Mouse (Mus musculus): Measurements from ENCODE around the gene Tfap4. TPM values are rescaled to one million over a fixed set of nuclear protein-coding genes. Genes with fewer than 3 reads are reported as not detected.

The Tfap4 gene
- polyA plus RNA-seq, 1 experiment from 2014 or later, result 16.1 TPM

DNA sequence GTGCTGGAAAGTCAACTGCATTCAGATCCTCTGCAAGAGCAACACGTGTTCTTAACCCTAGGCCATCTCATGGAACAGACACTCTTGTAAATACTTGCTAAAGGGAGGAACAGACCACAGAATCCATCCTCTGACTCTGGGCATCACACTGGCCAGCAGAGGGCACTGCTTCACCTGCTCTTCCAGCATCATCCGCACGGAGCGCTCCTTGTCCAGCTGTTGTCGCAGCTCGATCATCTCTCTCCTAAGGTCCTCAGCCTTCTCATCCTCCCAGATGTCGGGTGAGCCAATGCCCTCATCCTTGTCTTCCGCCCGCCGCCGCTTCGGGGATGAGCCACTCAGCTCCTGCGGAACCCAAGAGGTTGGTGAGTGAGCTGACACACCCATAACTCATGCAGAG is 8.6 kb downstream of the Tfap4 start:
- H3K27me3 ChIP-seq (ENCODE audit: control insufficient read depth, insufficient read depth, low read length), result no peaks in the 10 kb centered on the region
- H3K4me2 ChIP-seq (ENCODE audit: low read depth), result no peak overlapping the region
- no peak overlapping the region for H3K4me3 ChIP-seq (ENCODE audit: low read depth, low read length)
- peaks cover 4% of the 10 kb centered on the region; the same call in 1 of the 2 replicates for H3K36me3 ChIP-seq (ENCODE audit: control insufficient read depth, insufficient read depth, low read length)
- H3K27ac ChIP-seq (ENCODE audit: low read depth, low read length), result no peak overlapping the region
- DNase-seq (ENCODE audit: low spot score) (peak; percentile 80), ATAC-seq (ENCODE audit: insufficient read depth, low FRiP score, low TSS enrichment) (peak; percentile 23; the same call in 1 of the 2 replicates)
- 43% methylated on average over 13 of the region's 13 CpGs for WGBS
- H3K9ac ChIP-seq (ENCODE audit: low read length), result no peak overlapping the region
- peaks cover 6% of the 10 kb centered on the region; the same call in 1 of the 2 replicates for H3K4me1 ChIP-seq (ENCODE audit: control insufficient read depth, insufficient read depth, low read length)
- H3K9me3 ChIP-seq (ENCODE audit: control insufficient read depth, low read length), result no peaks in the 10 kb centered on the region

DNA sequence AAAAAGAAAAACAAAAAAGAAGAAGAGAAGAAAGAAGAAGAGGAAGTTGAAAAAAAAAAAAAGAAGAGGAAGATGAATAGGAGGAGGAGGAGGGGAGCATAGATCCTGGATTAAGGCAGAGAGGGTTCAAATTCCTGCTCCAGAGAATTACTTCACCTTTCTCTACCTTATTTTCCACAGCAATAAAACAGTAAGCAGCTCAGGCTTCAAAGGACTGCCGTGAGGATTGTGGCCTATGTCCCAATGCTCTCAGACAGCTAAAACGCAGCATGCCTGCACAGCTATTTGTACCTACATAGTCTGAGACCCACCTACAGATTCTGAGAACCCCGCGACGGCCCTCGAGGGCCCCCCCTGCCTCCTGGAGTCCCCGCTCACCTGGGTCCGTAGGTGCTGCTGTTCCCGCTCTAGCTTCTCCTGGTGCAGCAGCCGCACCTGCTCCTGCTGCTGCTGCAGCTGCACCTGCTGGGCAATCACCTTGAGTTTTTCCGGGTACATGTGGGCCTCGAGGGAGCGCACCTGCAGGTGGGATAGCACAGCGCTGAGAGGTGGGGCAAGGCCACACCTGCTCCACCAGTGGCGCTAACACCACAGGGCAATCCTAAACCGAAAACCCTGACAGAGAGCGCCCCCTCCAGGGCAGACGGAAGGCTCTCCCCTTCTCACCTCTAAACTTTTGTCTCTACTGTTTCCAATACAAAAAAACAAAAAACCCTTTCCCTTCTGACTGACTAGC is 10.5 kb downstream of the Tfap4 start:
- peaks cover 6% of the 10 kb centered on the region; the same call in 1 of the 2 replicates for H3K4me1 ChIP-seq (ENCODE audit: control insufficient read depth, insufficient read depth, low read length)
- H3K27ac ChIP-seq (ENCODE audit: low read depth, low read length), result no peak overlapping the region
- no peak overlapping the region for H3K9ac ChIP-seq (ENCODE audit: low read length)
- H3K27me3 ChIP-seq (ENCODE audit: control insufficient read depth, insufficient read depth, low read length), result no peaks in the 10 kb centered on the region
- H3K9me3 ChIP-seq (ENCODE audit: control insufficient read depth, low read length), result no peaks in the 10 kb centered on the region
- 86% methylated on average over 18 of the region's 18 CpGs for WGBS
- no peak for DNase-seq (ENCODE audit: low spot score)
- H3K4me3 ChIP-seq (ENCODE audit: low read depth, low read length), result no peak overlapping the region
- no peak for ATAC-seq (ENCODE audit: insufficient read depth, low FRiP score, low TSS enrichment)
- no peak overlapping the region for H3K4me2 ChIP-seq (ENCODE audit: low read depth)
- peaks cover 4% of the 10 kb centered on the region; the same call in 1 of the 2 replicates for H3K36me3 ChIP-seq (ENCODE audit: control insufficient read depth, insufficient read depth, low read length)

DNA sequence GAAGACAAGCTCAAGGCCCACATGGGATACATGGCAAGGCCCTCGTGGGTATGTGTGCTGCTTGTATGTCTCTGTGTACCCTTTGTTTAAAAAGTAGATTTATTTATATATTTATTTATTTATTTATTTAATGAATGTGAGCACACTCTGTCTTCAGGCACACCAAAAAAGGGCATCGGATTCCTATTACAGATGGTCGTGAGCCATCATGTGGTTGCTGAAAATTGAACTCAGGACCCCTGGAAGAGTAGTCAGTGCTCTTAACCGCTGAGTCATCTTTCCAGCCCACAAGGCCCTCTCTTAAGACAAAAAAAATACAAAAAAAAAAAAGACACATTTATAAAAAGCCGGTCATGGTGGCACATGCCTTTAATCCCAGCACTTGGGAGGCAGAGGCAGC is 12.0 kb downstream of the Tfap4 start:
- DNase-seq (ENCODE audit: low spot score) (no peak), ATAC-seq (ENCODE audit: insufficient read depth, low FRiP score, low TSS enrichment) (no peak)
- Histone ChIP-seq H3K9ac (ENCODE audit: low read length) (no peak overlapping the region), H3K27me3 (ENCODE audit: control insufficient read depth, insufficient read depth, low read length) (no peaks in the 10 kb centered on the region), H3K27ac (ENCODE audit: low read depth, low read length) (no peak overlapping the region), H3K4me2 (ENCODE audit: low read depth) (no peak overlapping the region), H3K4me1 (ENCODE audit: control insufficient read depth, insufficient read depth, low read length) (0 out of 2 replicates have a peak, but pooled peaks cover 2% of the 10 kb centered on the region), H3K36me3 (ENCODE audit: control insufficient read depth, insufficient read depth, low read length) (peaks cover 4% of the 10 kb centered on the region; the same call in 1 of the 2 replicates), H3K4me3 (ENCODE audit: low read depth, low read length) (no peak overlapping the region), H3K9me3 (ENCODE audit: control insufficient read depth, low read length) (no peaks in the 10 kb centered on the region)
- WGBS, result 95% methylated on average over 5 of the region's 5 CpGs

DNA sequence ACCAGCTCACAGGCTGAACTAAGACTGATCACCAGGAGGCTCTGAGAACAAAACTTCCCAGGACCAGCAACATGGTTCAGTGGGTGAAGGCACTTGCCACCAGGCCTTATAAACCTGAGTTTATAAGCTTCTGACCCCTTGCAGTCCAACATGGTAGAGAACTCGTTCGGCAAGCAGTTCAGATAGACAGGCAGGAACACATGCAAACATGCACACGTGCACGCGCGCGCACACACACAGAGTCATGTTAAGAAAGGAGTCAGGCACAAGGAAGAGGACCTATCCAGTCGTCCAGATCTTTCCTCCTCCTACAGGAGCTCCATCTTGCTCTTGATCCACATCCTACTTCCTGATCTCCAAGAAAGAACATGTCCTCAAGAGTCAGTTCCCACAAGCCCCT is 12.8 kb downstream of the Tfap4 start:
- Histone ChIP-seq H3K4me2 (ENCODE audit: low read depth) (no peak overlapping the region), H3K4me3 (ENCODE audit: low read depth, low read length) (no peak overlapping the region), H3K9me3 (ENCODE audit: control insufficient read depth, low read length) (no peaks in the 10 kb centered on the region), H3K27me3 (ENCODE audit: control insufficient read depth, insufficient read depth, low read length) (no peaks in the 10 kb centered on the region), H3K27ac (ENCODE audit: low read depth, low read length) (no peak overlapping the region), H3K4me1 (ENCODE audit: control insufficient read depth, insufficient read depth, low read length) (no peaks in the 10 kb centered on the region), H3K9ac (ENCODE audit: low read length) (no peak overlapping the region), H3K36me3 (ENCODE audit: control insufficient read depth, insufficient read depth, low read length) (peaks cover 4% of the 10 kb centered on the region; the same call in 1 of the 2 replicates)
- DNase-seq (ENCODE audit: low spot score), result no peak
- ATAC-seq (ENCODE audit: insufficient read depth, low FRiP score, low TSS enrichment), result no peak
- WGBS, result 91% methylated on average over 8 of the region's 8 CpGs

DNA sequence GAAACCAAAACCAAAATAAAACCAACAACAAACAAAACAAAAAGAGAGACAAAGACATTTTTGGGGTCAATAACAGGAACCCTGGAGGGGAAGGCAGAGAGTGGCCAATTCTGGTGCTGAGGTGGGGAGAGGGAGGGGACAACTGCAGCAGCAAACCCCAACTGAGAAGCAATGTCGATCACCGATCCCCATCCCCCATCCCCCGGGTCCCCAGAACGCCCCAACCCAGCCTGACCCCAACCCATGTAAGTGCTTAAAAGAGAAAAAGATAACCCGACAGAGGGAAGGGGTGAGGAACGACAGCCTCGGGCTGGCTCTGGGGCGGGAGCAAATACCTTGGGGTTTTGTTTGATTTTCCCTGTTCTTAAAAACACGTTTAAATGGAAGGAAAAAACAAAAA is 14.8 kb downstream of the Tfap4 start:
- no peaks in the 10 kb centered on the region for H3K4me1 ChIP-seq (ENCODE audit: control insufficient read depth, insufficient read depth, low read length)
- H3K27ac ChIP-seq (ENCODE audit: low read depth, low read length), result no peak overlapping the region
- no peak overlapping the region for H3K9ac ChIP-seq (ENCODE audit: low read length)
- peaks cover 4% of the 10 kb centered on the region; the same call in 1 of the 2 replicates for H3K36me3 ChIP-seq (ENCODE audit: control insufficient read depth, insufficient read depth, low read length)
- no peak overlapping the region for H3K4me3 ChIP-seq (ENCODE audit: low read depth, low read length)
- H3K9me3 ChIP-seq (ENCODE audit: control insufficient read depth, low read length), result no peaks in the 10 kb centered on the region
- H3K27me3 ChIP-seq (ENCODE audit: control insufficient read depth, insufficient read depth, low read length), result no peaks in the 10 kb centered on the region
- 84% methylated on average over 9 of the region's 9 CpGs for WGBS
- ATAC-seq (ENCODE audit: insufficient read depth, low FRiP score, low TSS enrichment), result no peak
- DNase-seq (ENCODE audit: low spot score), result no peak
- H3K4me2 ChIP-seq (ENCODE audit: low read depth), result no peak overlapping the region

DNA sequence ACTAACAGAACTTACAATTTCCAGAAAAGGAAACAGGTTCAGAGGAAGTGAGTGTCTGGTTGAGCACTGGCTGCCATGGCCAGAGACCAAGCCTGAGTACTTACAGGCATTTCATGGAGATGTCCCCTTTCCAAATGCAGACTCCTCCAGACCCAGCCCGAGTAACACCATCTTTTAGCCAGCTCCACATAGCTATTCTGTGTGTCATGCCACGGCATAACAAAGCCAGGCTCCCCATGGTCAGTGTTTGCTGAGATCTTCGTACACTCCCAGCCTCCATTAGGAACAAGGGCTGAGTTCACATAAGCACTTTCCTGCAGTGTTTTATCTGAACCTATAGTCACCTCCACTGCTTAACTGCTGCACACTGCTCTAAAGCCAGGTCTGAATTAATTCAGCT is 16.4 kb downstream of the Tfap4 start:
- peaks cover 4% of the 10 kb centered on the region; the same call in 1 of the 2 replicates for H3K36me3 ChIP-seq (ENCODE audit: control insufficient read depth, insufficient read depth, low read length)
- H3K4me3 ChIP-seq (ENCODE audit: low read depth, low read length), result no peak overlapping the region
- H3K4me2 ChIP-seq (ENCODE audit: low read depth), result no peak overlapping the region
- no peaks in the 10 kb centered on the region for H3K27me3 ChIP-seq (ENCODE audit: control insufficient read depth, insufficient read depth, low read length)
- H3K4me1 ChIP-seq (ENCODE audit: control insufficient read depth, insufficient read depth, low read length), result no peaks in the 10 kb centered on the region
- no peak overlapping the region for H3K9ac ChIP-seq (ENCODE audit: low read length)
- DNase-seq (ENCODE audit: low spot score) (no peak), ATAC-seq (ENCODE audit: insufficient read depth, low FRiP score, low TSS enrichment) (no peak)
- no peaks in the 10 kb centered on the region for H3K9me3 ChIP-seq (ENCODE audit: control insufficient read depth, low read length)
- 71% methylated on average over 3 of the region's 3 CpGs for WGBS
- H3K27ac ChIP-seq (ENCODE audit: low read depth, low read length), result no peak overlapping the region

DNA sequence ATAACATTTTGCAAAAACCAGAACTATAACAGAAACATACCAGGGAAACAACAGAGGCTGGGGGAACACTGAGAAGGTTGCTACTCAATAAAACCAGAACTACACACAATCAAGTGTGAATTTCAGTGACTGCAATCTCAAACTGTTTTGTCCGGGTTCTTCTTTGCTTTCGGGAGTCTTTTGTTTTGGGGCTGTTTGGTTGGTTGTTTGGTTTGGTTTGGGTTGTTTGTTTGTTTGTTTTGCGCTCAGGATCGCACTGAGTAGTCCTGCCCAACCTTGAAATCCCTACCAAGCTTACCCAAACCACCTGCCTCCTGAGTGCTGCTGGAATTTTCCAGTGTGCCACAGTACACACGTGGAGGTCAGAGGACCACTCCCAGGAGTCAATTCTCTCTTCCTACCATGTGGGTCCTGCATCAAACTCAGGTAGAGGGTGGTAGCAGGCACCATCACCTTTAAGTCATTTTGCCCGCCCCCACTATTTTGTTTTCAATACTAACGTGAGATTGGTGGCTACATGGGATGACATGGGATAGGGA is 17.3 kb downstream of the Tfap4 start:
- ATAC-seq (ENCODE audit: insufficient read depth, low FRiP score, low TSS enrichment), result peak; percentile 14; the same call in 1 of the 2 replicates
- 0 out of 2 replicates have a peak overlapping the region, but pooled peaks have one; percentile 12 for H3K4me2 ChIP-seq (ENCODE audit: low read depth)

DNA sequence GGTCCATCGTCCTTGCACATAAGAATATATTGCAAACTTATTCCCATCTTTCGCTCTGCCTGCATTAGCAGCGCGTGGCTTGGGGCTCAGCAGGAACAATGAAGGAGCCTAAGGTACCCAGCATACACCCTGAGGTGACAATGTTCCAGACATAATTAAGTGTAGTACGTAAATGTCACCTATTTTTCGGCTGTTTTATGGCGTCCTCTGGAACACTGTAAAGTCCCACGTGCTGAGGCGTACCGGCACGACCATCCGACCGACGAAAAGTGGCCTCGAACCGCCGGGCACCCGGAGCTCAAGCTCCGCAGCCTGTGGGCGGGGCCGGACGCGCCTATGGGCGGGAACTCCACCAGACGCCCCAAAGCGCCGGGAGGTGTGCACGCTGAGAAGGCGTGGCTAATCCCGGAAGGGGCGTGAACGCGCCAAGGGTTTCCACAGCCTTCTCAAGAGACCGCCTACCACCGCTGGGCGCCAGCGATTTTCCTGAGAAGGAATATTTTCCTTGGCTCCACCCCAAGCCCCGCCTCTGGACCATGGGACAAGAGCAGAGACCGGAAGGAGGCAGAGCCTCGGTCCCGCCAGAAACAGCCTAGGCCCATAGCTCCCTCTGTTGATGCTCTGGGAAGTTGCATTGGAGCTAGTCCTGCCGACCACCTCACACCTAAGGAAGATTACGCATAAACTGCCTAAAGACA is 18.0 kb downstream of the Tfap4 start, which contains the start of gene Srl:
Srl (minus strand) TSS at position 316 of the 698 bp plus-strand sequence.
- Histone ChIP-seq H3K4me2 (ENCODE audit: low read depth) (peak within 1 kb of the TSS; percentile 51), H3K4me3 (ENCODE audit: low read depth, low read length) (peak within 1 kb of the TSS; percentile 37), H3K36me3 (ENCODE audit: control insufficient read depth, insufficient read depth, low read length) (no peaks in the 10 kb centered on the region; the same call in 1 of the 2 replicates), H3K27ac (ENCODE audit: low read depth, low read length) (no peak within 1 kb of the TSS), H3K9me3 (ENCODE audit: control insufficient read depth, low read length) (no peaks in the 10 kb centered on the region), H3K9ac (ENCODE audit: low read length) (peak within 1 kb of the TSS; percentile 56), H3K4me1 (ENCODE audit: control insufficient read depth, insufficient read depth, low read length) (no peaks in the 10 kb centered on the region), H3K27me3 (ENCODE audit: control insufficient read depth, insufficient read depth, low read length) (no peaks in the 10 kb centered on the region)
- DNase-seq (ENCODE audit: low spot score), result peak; percentile 100
- peak; percentile 96 for ATAC-seq (ENCODE audit: insufficient read depth, low FRiP score, low TSS enrichment)
- 1% methylated on average over 43 of the region's 43 CpGs for WGBS

More for the DNA sequence above, 17.3 kb downstream of the Tfap4 start:
- no peaks in the 10 kb centered on the region for H3K9me3 ChIP-seq (ENCODE audit: control insufficient read depth, low read length)
- H3K9ac ChIP-seq (ENCODE audit: low read length), result no peak overlapping the region
- peak overlapping the region; percentile 37; the same call in 1 of the 2 replicates for H3K4me3 ChIP-seq (ENCODE audit: low read depth, low read length)
- H3K27ac ChIP-seq (ENCODE audit: low read depth, low read length), result no peak overlapping the region
- no peaks in the 10 kb centered on the region for H3K27me3 ChIP-seq (ENCODE audit: control insufficient read depth, insufficient read depth, low read length)
- no peaks in the 10 kb centered on the region for H3K4me1 ChIP-seq (ENCODE audit: control insufficient read depth, insufficient read depth, low read length)
- no peak for DNase-seq (ENCODE audit: low spot score)
- peaks cover 2% of the 10 kb centered on the region; the same call in 1 of the 2 replicates for H3K36me3 ChIP-seq (ENCODE audit: control insufficient read depth, insufficient read depth, low read length)
- 50% methylated on average over 7 of the region's 7 CpGs for WGBS
